Mouse (Mus musculus) MEL (cell line): ENCODE data around the gene Mroh2a. TPM values are rescaled to one million over a fixed set of nuclear protein-coding genes. Genes with fewer than 3 reads are reported as not detected.

Experiments used
- DNase-seq: peaks from one replicate; pipeline ENCODE4 v3.0.0; 2011; ENCODE audit warnings: low read depth, low spot score
- H3K27ac ChIP-seq: 2 replicates; pipeline ENCODE4 v1.5.1; 2012; ENCODE audit warnings: low read depth, mild to moderate bottlenecking, control low read depth, low read length, moderate library complexity; ENCODE audit not compliant: control insufficient read depth
- H3K27me3 ChIP-seq, 2 experiments: fragments of 150-350 bp in 1 of 2; sonication (generic) in 1 of 2; 2 replicates each; pipeline ENCODE4 v1.6.1; 2012; ENCODE audit warnings: low read length in 2 of 2, mild to moderate bottlenecking in 2 of 2, improper control_type of control experiment in 1 of 2, moderate library complexity in 1 of 2; ENCODE audit not compliant: insufficient read depth in 2 of 2, control insufficient read depth in 1 of 2
- H3K36me3 ChIP-seq, 2 experiments: 2 replicates each; pipeline ENCODE4 v1.6.1; 2012 to 2014; ENCODE audit warnings: low read length in 2 of 2, improper control_type of control experiment in 1 of 2, inconsistent platforms in 1 of 2, mild to moderate bottlenecking in 1 of 2; ENCODE audit not compliant: insufficient read depth in 2 of 2, control insufficient read depth in 1 of 2
- H3K4me1 ChIP-seq, 2 experiments: fragments of 150-350 bp in 1 of 2; sonication (generic) in 1 of 2; 2 replicates each; pipeline ENCODE4 v1.6.1; 2012; ENCODE audit warnings: low read length in 2 of 2, improper control_type of control experiment in 1 of 2, mild to moderate bottlenecking in 1 of 2; ENCODE audit not compliant: insufficient read depth in 2 of 2, control insufficient read depth in 1 of 2
- H3K4me3 ChIP-seq, 2 experiments: fragments of 150-350 bp in 1 of 2; sonication (generic) in 1 of 2; 2 replicates each; pipeline ENCODE4 v1.5.1; 2012; ENCODE audit warnings: low read depth in 2 of 2, low read length in 2 of 2, mild to moderate bottlenecking in 2 of 2, moderate library complexity in 2 of 2, control low read depth in 1 of 2, improper control_type of control experiment in 1 of 2; ENCODE audit not compliant: control insufficient read depth in 1 of 2, insufficient read depth in 1 of 2
- H3K79me2 ChIP-seq: 2 replicates; pipeline ENCODE4 v1.6.1; 2012; ENCODE audit warnings: mild to moderate bottlenecking, low read length, moderate library complexity; ENCODE audit not compliant: control insufficient read depth, poor library complexity, insufficient read depth
- H3K9ac ChIP-seq: 2 replicates; pipeline ENCODE4 v1.6.1; 2012; ENCODE audit warnings: low read depth, mild to moderate bottlenecking, control low read depth, low read length, moderate library complexity; ENCODE audit not compliant: control insufficient read depth, poor library complexity, severe bottlenecking
- H3K9me3 ChIP-seq: fragments of 150-350 bp; sonication (generic); replicated peaks from 2 replicates; pipeline ENCODE4 v1.6.1; 2012; ENCODE audit warnings: mild to moderate bottlenecking, low read length, improper control_type of control experiment, moderate library complexity; ENCODE audit not compliant: insufficient read depth
- BHLHE40 ChIP-seq: IDR thresholded peaks from 2 replicates; pipeline ENCODE4 v1.6.1; 2012; ENCODE audit warnings: low read depth, mild to moderate bottlenecking, inconsistent platforms, low read length, improper control_type of control experiment, borderline replicate concordance
- E2F4 ChIP-seq: IDR thresholded peaks from 2 replicates; pipeline ENCODE4 v1.6.1; 2011; ENCODE audit warnings: low read depth, low read length, improper control_type of control experiment, borderline replicate concordance
- GABPA ChIP-seq: IDR thresholded peaks from 2 replicates; pipeline ENCODE4 v1.6.1; 2012; ENCODE audit warnings: low read depth, mild to moderate bottlenecking, inconsistent platforms, low read length, improper control_type of control experiment, moderate library complexity
- HCFC1 ChIP-seq: IDR thresholded peaks from 2 replicates; pipeline ENCODE4 v1.6.1; 2012; ENCODE audit warnings: low read depth, mild to moderate bottlenecking, inconsistent platforms, low read length, improper control_type of control experiment, moderate library complexity
- MAX ChIP-seq: IDR thresholded peaks from 2 replicates; pipeline ENCODE4 v1.6.1; 2011; ENCODE audit warnings: low read length, improper control_type of control experiment
- MAZ ChIP-seq: IDR thresholded peaks from 2 replicates; pipeline ENCODE4 v1.6.1; 2012; ENCODE audit warnings: low read depth, mild to moderate bottlenecking, inconsistent platforms, low read length, improper control_type of control experiment
- MXI1 ChIP-seq: IDR thresholded peaks from 2 replicates; pipeline ENCODE4 v1.6.1; 2011; ENCODE audit warnings: mild to moderate bottlenecking, low read depth, low read length, improper control_type of control experiment
- NELFE ChIP-seq: IDR thresholded peaks from 2 replicates; pipeline ENCODE4 v1.6.1; 2011; ENCODE audit warnings: low read depth, low read length, improper control_type of control experiment
- NRF1 ChIP-seq: IDR thresholded peaks from 2 replicates; pipeline ENCODE4 v1.6.1; 2014; ENCODE audit warnings: low read depth, mild to moderate bottlenecking, inconsistent platforms, low read length, improper control_type of control experiment, moderate library complexity; ENCODE audit not compliant: poor library complexity, insufficient read depth, severe bottlenecking
- POLR2AphosphoS2 ChIP-seq: IDR thresholded peaks from 2 replicates; pipeline ENCODE4 v1.6.1; 2011; ENCODE audit warnings: low read length, improper control_type of control experiment
- POLR2AphosphoS5 ChIP-seq: IDR thresholded peaks from 2 replicates; pipeline ENCODE4 v1.6.1; 2012; ENCODE audit warnings: low read depth, borderline replicate concordance, mild to moderate bottlenecking, inconsistent platforms, low read length, moderate library complexity, mixed read lengths
- TAL1 ChIP-seq: IDR thresholded peaks from 2 replicates; pipeline ENCODE4 v1.6.1; 2012; ENCODE audit warnings: mild to moderate bottlenecking, inconsistent platforms, low read length, moderate library complexity, mixed read lengths
- TBP ChIP-seq: IDR thresholded peaks from 2 replicates; pipeline ENCODE4 v1.8.0; 2011; ENCODE audit warnings: low read depth, low read length, improper control_type of control experiment
- USF1 ChIP-seq: IDR thresholded peaks from 2 replicates; pipeline ENCODE4 v1.6.1; 2014; ENCODE audit warnings: low read depth, mild to moderate bottlenecking, inconsistent platforms, low read length, improper control_type of control experiment, moderate library complexity
- ZC3H11A ChIP-seq: IDR thresholded peaks from 2 replicates; pipeline ENCODE4 v1.6.1; 2012; ENCODE audit warnings: low read depth, mild to moderate bottlenecking, inconsistent platforms, low read length, improper control_type of control experiment
- polyA plus RNA-seq, 2 experiments: library from polyadenylated mRNA; stranded (reverse) in 1 of 2; unstranded in 1 of 2; fragments of >175 nt in 1 of 2; fragments of >200 nt in 1 of 2; gene quantifications; 2 replicates each; pipeline versions ENCODE4 v1.2.1 to v1.2.4; 2012; ENCODE audit warnings: low replicate concordance in 2 of 2, low read depth in 1 of 2; ENCODE audit not compliant: insufficient read length in 2 of 2, insufficient read depth in 1 of 2, missing spikeins in 1 of 2
- total RNA-seq: library from RNA; depleted of rRNA; stranded (reverse); fragments of 300-350 nt; gene quantifications from 2 replicates; pipeline ENCODE4 v1.2.3, GENCODE M21; 2012

Gene Mroh2a
- total and polyA plus RNA-seq, 3 experiments: 0.27 to 2.5 TPM; not detected in 1

GRCm38 (mm10) chr1:88225741-88226140 lies 1.0 kb upstream of the Mroh2a start:
- no peaks in the 10 kb centered on the region for H3K36me3 ChIP-seq
- no peak overlapping the region for H3K9ac ChIP-seq
- H3K79me2 ChIP-seq: no peaks in the 10 kb centered on the region
- H3K27ac ChIP-seq: no peak overlapping the region
- no peaks in the 10 kb centered on the region for H3K27me3 ChIP-seq
- H3K4me3 ChIP-seq: no peak overlapping the region
- DNase-seq: no peak
- no peaks in the 10 kb centered on the region for H3K4me1 ChIP-seq
- TF ChIP-seq BHLHE40 (no peak), GABPA (no peak), TBP (no peak), ZC3H11A (no peak), MAZ (no peak), MXI1 (no peak), NRF1 (no peak), HCFC1 (no peak)
- no peaks in the 10 kb centered on the region for H3K9me3 ChIP-seq

GRCm38 (mm10) chr1:88227482-88227881 lies 696 bp downstream of the Mroh2a start:
- no peak for DNase-seq
- Histone ChIP-seq H3K4me3 (no peak overlapping the region), H3K79me2 (no peaks in the 10 kb centered on the region), H3K9me3 (no peaks in the 10 kb centered on the region), H3K27ac (no peak overlapping the region), H3K36me3 (no peaks in the 10 kb centered on the region), H3K27me3 (no peaks in the 10 kb centered on the region), H3K4me1 (no peaks in the 10 kb centered on the region), H3K9ac (no peak overlapping the region)
- TF ChIP-seq E2F4 (no peak), POLR2AphosphoS2 (no peak), USF1 (no peak), NELFE (no peak), MAX (no peak)

- no peak for DNase-seq
- Histone ChIP-seq H3K9me3 (no peaks in the 10 kb centered on the region), H3K9ac (no peak overlapping the region), H3K4me1 (no peaks in the 10 kb centered on the region), H3K4me3 (no peak overlapping the region), H3K27ac (no peak overlapping the region), H3K36me3 (no peaks in the 10 kb centered on the region), H3K27me3 (no peaks in the 10 kb centered on the region), H3K79me2 (no peaks in the 10 kb centered on the region)
- TF ChIP-seq TAL1 (0 out of 2 replicates have a peak, but pooled peaks have one; percentile 2), POLR2AphosphoS5 (no peak)
Measured at GRCm38 (mm10) chr1:88228121-88228520, 1.3 kb downstream of the Mroh2a start.
